Mouse (Mus musculus) testis, adult 2 months (tissue): ENCODE measurements at regions not wholly inside any gene's neighbourhood (a gene's known extent, or its start where the extent isn't known, plus 50 kb on each side); places are given as distances from the start of the nearest gene placed in this dataset.

Experiments used
- CTCF ChIP-seq: fragments of 200-500 bp; IDR thresholded peaks from 2 replicates; pipeline ENCODE4 v1.5.1; 2012; ENCODE audit warnings: low read depth, mild to moderate bottlenecking, inconsistent platforms, low read length, moderate library complexity; ENCODE audit not compliant: control insufficient read depth, insufficient read depth, insufficient replicate concordance
- POLR2A ChIP-seq: fragments of 200-500 bp; IDR thresholded peaks from 2 replicates; pipeline ENCODE4 v1.6.1; 2012; ENCODE audit warnings: low read depth, mild to moderate bottlenecking, inconsistent platforms, low read length, moderate library complexity; ENCODE audit not compliant: control insufficient read depth

DNA sequence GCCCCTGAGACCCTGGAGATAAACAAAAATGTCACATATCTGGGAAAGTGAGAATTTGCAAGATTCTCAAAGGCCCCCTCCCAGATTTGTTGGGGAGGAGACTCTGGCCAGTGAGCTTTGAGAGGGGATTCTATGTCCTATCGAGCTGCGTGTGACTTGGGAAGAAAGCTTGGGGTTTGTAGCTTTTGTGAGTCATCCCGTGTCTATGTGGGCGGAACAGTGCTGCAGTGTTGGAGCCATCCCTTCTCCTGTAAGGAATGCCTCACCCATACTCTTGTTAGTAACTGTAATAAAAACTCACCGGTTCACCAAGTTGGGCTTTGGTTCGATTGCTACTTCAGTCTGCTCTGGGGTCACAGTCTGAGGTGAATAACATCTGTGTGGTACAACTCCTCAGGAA, 160.5 kb downstream of the Hs3st3b1 start:
- TF ChIP-seq CTCF (no peak), POLR2A (no peak)
